In the genomic region with DNA sequence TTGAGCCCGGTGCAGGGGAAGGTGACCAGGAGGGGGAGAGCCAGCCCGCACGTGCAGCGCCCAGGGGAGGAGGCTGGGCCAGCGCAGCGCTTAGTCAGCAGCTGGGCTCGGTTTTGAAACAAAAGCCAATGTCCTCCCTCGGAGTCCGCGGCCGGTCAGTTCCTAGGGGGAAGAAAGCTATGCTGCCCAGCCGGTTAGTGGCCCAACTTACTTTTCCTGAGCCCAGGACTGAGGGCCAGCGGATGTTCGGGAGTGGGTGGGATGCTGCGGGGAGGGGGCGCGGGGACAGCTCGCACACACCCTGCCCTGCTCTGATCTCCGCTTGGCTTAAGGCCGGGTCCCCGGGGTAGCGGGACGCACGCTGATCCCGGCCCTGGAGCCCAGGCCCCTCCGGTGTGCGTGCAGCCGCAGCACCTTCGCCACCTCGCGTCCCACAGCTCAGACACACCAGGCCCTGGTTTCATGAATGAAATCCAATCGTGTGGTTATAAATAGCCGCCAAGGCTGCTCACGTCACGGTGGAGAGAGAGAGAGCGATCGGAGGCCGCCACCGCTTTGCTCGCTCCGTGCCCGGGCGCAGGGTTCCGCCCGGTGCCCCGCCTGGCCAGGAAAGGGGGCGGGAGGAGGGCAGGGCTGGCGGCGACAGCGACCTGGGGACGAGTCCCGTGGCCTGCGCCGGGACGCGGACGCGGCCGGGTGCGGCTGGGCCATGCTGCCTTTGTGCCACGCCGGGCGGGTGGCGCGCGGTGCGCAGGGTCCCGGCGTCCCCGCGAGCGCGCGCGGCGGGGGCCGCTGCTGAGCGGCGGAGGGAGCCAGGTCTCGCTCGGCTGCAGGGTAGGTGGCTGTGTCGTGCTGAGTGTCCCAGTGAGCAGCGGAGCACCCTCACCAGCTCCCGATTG, we compare ENCODE assay signal across 8 mouse cellular contexts. TPM values are rescaled to one million over a fixed set of nuclear protein-coding genes. Genes with fewer than 3 reads are reported as not detected.
DNase-seq lines count a peak whose midpoint lies in the region; ATAC-seq lines count a peak whose summit lies in the region.

TSS of gene A930033H14Rik (minus strand) at position 557 of the 899 bp plus-strand sequence.

- no peaks in the 10 kb centered on the region for H3K9me3 ChIP-seq in limb, embryonic 10.5 days (replicated peaks)
- H3K9me3 ChIP-seq in midbrain, embryonic 11.5 days (ENCODE audit: control insufficient read depth, low read length): no peaks in the 10 kb centered on the region

- peaks cover 35% of the 10 kb centered on the region for H3K36me3 ChIP-seq in limb, embryonic 10.5 days
- H3K36me3 ChIP-seq in midbrain, embryonic 11.5 days (ENCODE audit: control insufficient read depth, insufficient read depth, low read length): no peaks in the 10 kb centered on the region; the same call in 1 of the 2 replicates

- H3K27ac ChIP-seq in limb, embryonic 10.5 days: peak within 1 kb of the TSS; percentile 99
- peak within 1 kb of the TSS; percentile 95 for H3K27ac ChIP-seq in midbrain, embryonic 11.5 days (ENCODE audit: low read depth, low read length)

- WGBS in limb, embryonic 10.5 days: under 1% methylated on average over 83 of the region's 84 CpGs
- WGBS in midbrain, embryonic 11.5 days: under 1% methylated on average over 78 of the region's 84 CpGs

- H3K9ac ChIP-seq in midbrain, embryonic 11.5 days (ENCODE audit: low read length): peak within 1 kb of the TSS; percentile 97

- H3K4me1 ChIP-seq in limb, embryonic 10.5 days: peaks cover 26% of the 10 kb centered on the region
- peaks cover 11% of the 10 kb centered on the region; the same call in 1 of the 2 replicates for H3K4me1 ChIP-seq in midbrain, embryonic 11.5 days (ENCODE audit: control insufficient read depth, insufficient read depth, low read length)

- H3K4me2 ChIP-seq in midbrain, embryonic 11.5 days: peak within 1 kb of the TSS; percentile 69

- H3K4me3 ChIP-seq in limb, embryonic 10.5 days: peak within 1 kb of the TSS; percentile 85
- H3K4me3 ChIP-seq in midbrain, embryonic 11.5 days (ENCODE audit: low read depth, low read length): peak within 1 kb of the TSS; percentile 79

- ATAC-seq in midbrain, embryonic 11.5 days (ENCODE audit: low FRiP score): peak; percentile 90

- no peaks in the 10 kb centered on the region for H3K27me3 ChIP-seq in limb, embryonic 10.5 days (ENCODE audit: low read depth, poor library complexity, severe bottlenecking)
- no peaks in the 10 kb centered on the region for H3K27me3 ChIP-seq in midbrain, embryonic 11.5 days (ENCODE audit: control insufficient read depth, insufficient read depth, low read length)

- DNase-seq in adrenal gland, adult 8-10 months: peak; percentile 87
- DNase-seq in embryo, embryonic 9.5 days (ENCODE audit: extremely low spot score): peak; percentile 85
- peak; percentile 99 for DNase-seq in heart, adult 11 months
- DNase-seq in kidney, adult 18-20 months: peak; percentile 84
- DNase-seq in limb, embryonic 10.5 days (ENCODE audit: low spot score): peak; percentile 86
- DNase-seq in midbrain, embryonic 11.5 days (ENCODE audit: low spot score, missing footprints): peak; percentile 98
- peak; percentile 54 to 71 for DNase-seq in right cerebral cortex, postnatal 36 days (ENCODE audit: low spot score in 2 of 2)
- DNase-seq in urinary bladder, postnatal 36 days (ENCODE audit: low spot score in 2 of 2): peak; percentile 76 to 85

RNA-seq across cellular contexts. Expression of gene A930033H14Rik, which starts in this region (rescaled TPM):
- 1 to 10 TPM; 2.0 to 4.5 (median 3.5) TPM for total RNA-seq in adrenal gland, adult 8-10 months (2022)
- 1.0 and 1.6 TPM in 2 replicates for polyA plus RNA-seq in limb, embryonic 10.5 days (2016; fragmentation: Nextera tagmentation; extraction: Ambion mirVana)
- polyA plus RNA-seq in midbrain, embryonic 11.5 days (2014; fragmentation: Nextera tagmentation; extraction: Ambion mirVana): 0.82 and 0.91 TPM in 2 replicates

Comparison
In these comparisons a context has a peak if more than half of its experiments do, and no peak if none do; other contexts are left out.
1. Peak in every context shown above with its lines: DNase-seq, ATAC-seq, H3K4me3 ChIP-seq and H3K27ac ChIP-seq.
2. Peak in DNase-seq, ATAC-seq, H3K4me3 ChIP-seq, H3K27ac ChIP-seq, H3K9ac ChIP-seq and H3K4me2 ChIP-seq in midbrain, embryonic 11.5 days; RNA of the gene not detected or under 1 TPM.